Mouse (Mus musculus): ENCODE data around the gene Fto. TPM values are rescaled to one million over a fixed set of nuclear protein-coding genes. Genes with fewer than 3 reads are reported as not detected.

Gene Fto
- total RNA-seq, 2 experiments from 2014 or later = 62.9 to 68.3 TPM

GRCm38 (mm10) chr8:91353907-91354306, 40.6 kb downstream of the Fto start:
- no peak for DNase-seq
- intact Hi-C loops (cut with DNase I) = no loop called here

- intact Hi-C loops (cut with DNase I) = no loop called here
- DNase-seq = no peak
These were observed 42.1 kb downstream of the Fto start for GRCm38 (mm10) chr8:91355301-91355905.

- no peak for DNase-seq
- intact Hi-C loops (cut with DNase I) = no loop called here
These were observed 42.8 kb downstream of the Fto start for GRCm38 (mm10) chr8:91355956-91356699.

- DNase-seq = no peak
These were observed 44.2 kb downstream of the Fto start for GRCm38 (mm10) chr8:91357493-91358014.

GRCm38 (mm10) chr8:91358016-91358415, 44.7 kb downstream of the Fto start:
- intact Hi-C loops (cut with DNase I) = no loop called here
- DNase-seq = no peak

More at GRCm38 (mm10) chr8:91357493-91358014, 44.2 kb downstream of the Fto start:
- intact Hi-C loops (cut with DNase I) = no loop called here

GRCm38 (mm10) chr8:91359511-91359910, 46.2 kb downstream of the Fto start:
- intact Hi-C loops (cut with DNase I) = no loop called here

GRCm38 (mm10) chr8:91360644-91361357, 47.5 kb downstream of the Fto start:
- no peak for DNase-seq
- intact Hi-C loops (cut with DNase I) = no loop called here

More at GRCm38 (mm10) chr8:91359511-91359910, 46.2 kb downstream of the Fto start:
- no peak for DNase-seq

GRCm38 (mm10) chr8:91363272-91363860, 50.0 kb downstream of the Fto start:
- no peak for DNase-seq
- intact Hi-C loops (cut with DNase I) = no loop called here

GRCm38 (mm10) chr8:91364216-91364615, 50.9 kb downstream of the Fto start:
- DNase-seq = no peak

GRCm38 (mm10) chr8:91365804-91366203, 52.5 kb downstream of the Fto start:
- intact Hi-C loops (cut with DNase I) = no loop called here

More at GRCm38 (mm10) chr8:91364216-91364615, 50.9 kb downstream of the Fto start:
- intact Hi-C loops (cut with DNase I) = no loop called here

GRCm38 (mm10) chr8:91370899-91371298, 57.6 kb downstream of the Fto start:
- intact Hi-C loops (cut with DNase I) = loop anchor here (5.0 to 10.0 kb wide), 2 partner anchors 44 to 176 kb away; partner anchors contain the start of gene Aktip
- DNase-seq = no peak

More at GRCm38 (mm10) chr8:91365804-91366203, 52.5 kb downstream of the Fto start:
- DNase-seq = no peak

- intact Hi-C loops (cut with DNase I) = loop anchor here (5.0 to 10.0 kb wide), 2 partner anchors 45 to 177 kb away; partner anchors contain the start of gene Aktip
- peak; percentile 30 to 48 for DNase-seq
These were observed 58.7 kb downstream of the Fto start for GRCm38 (mm10) chr8:91371995-91372394.

GRCm38 (mm10) chr8:91372780-91373577, 59.7 kb downstream of the Fto start:
- DNase-seq = no peak
- intact Hi-C loops (cut with DNase I) = loop anchor here (5.0 to 10.0 kb wide), 2 partner anchors 46 to 178 kb away; partner anchors contain the start of gene Aktip

- intact Hi-C loops (cut with DNase I) = loop anchor here (5.0 to 10.0 kb wide), 5 partner anchors 112 to 982 kb away; partner anchors contain the start of genes Aktip, Irx3 and Irx5
- DNase-seq = no peak
These were observed 62.0 kb downstream of the Fto start for GRCm38 (mm10) chr8:91375054-91375938.

- intact Hi-C loops (cut with DNase I) = loop anchor here (5.0 to 10.0 kb wide), 5 partner anchors 111 to 981 kb away; partner anchors contain the start of genes Aktip, Irx3 and Irx5
- DNase-seq = peak; percentile 61 to 64
These were observed 63.5 kb downstream of the Fto start for GRCm38 (mm10) chr8:91376785-91377184.

- no peak for DNase-seq
- intact Hi-C loops (cut with DNase I) = loop anchor here (5.0 to 10.0 kb wide), 5 partner anchors 110 to 980 kb away; partner anchors contain the start of genes Aktip, Irx3 and Irx5
These were observed 64.0 kb downstream of the Fto start for GRCm38 (mm10) chr8:91377275-91377674.

GRCm38 (mm10) chr8:91378846-91379499, 65.6 kb downstream of the Fto start:
- intact Hi-C loops (cut with DNase I) = loop anchor here (5.0 to 10.0 kb wide), 5 partner anchors 108 to 978 kb away; partner anchors contain the start of genes Aktip, Irx3 and Irx5
- DNase-seq = peak; percentile 71 to 75

All from heart, postnatal 36 days (tissue).